Mouse (Mus musculus): ENCODE measurements around the gene Prpf3. TPM values are rescaled to one million over a fixed set of nuclear protein-coding genes. Genes with fewer than 3 reads are reported as not detected.
"Not testable (repeated sequence)": the region's sequence is repeated elsewhere in the genome, so short reads cannot be mapped to it uniquely, and the experiment has no call there.

Gene Prpf3
- polyA plus RNA-seq (2012; ENCODE audit: insufficient read depth, insufficient read length, low replicate concordance, missing spikeins) = 314 TPM in 1 of 2 replicates, not detected in the other

DNA sequence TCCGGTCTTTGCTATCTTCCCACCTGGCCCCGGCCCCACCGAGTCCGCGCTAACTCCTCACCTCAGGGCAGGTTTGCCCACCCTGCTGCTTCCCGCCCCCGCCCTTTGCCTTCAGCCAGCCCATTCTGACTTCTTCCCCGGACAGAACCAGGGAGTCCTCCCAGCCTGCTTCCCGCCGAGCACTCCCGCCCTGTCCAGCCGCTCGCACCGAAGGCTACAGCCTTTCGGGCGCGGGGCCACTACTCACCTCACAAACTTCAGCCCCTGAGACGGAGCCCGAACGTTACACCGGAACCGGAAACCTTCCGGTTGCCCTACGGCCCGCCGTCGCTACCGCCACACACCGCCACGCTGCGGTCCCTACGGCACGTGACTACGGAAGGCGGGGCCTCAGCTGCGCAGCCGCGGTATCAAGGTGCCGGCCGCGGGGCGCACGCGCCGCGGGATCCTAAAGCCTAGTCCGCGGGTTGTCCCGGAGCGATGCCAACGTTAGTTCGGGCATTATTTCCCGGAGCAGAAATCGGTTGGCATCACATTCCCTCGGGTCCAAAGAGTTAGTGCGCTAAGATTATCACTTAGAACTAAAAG is at the start of gene Prpf3:
Prpf3 (minus strand) TSS at position 384 of the 588 bp plus-strand sequence.
- Histone ChIP-seq H3K4me1 (ENCODE audit: control insufficient read depth, insufficient read depth, low read length) (no peaks in the 10 kb centered on the region), H3K27ac (ENCODE audit: insufficient read depth, low read depth, low read length) (no peak within 1 kb of the TSS), H3K4me3 (ENCODE audit: insufficient read depth, low read depth, low read length) (peak within 1 kb of the TSS; percentile 86)
- WGBS = under 1% methylated on average over 56 of the region's 56 CpGs
- TF ChIP-seq POLR2A (IDR thresholded peaks at IDR 0.05; ENCODE audit: insufficient read depth, low read depth, low read length) = peak; percentile 62
- TF ChIP-seq CTCF (IDR thresholded peaks at IDR 0.05; ENCODE audit: insufficient read depth, low read depth, low read length) = no peak

DNA sequence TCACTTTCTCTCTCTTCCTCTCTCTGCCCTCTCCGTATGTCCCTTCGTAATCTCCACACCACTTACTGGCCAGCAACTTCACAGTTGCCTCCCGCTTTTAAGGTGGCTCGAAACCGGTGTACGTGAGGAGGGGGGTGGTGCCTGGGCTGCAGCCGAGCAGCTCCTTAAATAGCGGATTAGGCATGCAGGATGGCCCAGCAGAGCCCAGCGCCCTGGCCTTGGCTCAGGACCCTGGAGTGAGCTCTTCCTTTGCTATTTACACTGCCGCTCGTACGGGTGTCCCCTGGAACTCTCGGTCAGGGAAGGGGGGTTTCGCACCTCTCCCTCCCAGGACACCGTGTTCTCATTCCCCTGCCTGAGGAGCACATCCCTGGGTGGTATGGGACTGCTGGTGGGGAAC is 48.9 kb upstream of the Prpf3 start, which contains the start of gene Car14:
Car14 (minus strand) TSS at position 124 of the 400 bp plus-strand sequence.
- WGBS = 4% methylated on average over 15 of the region's 15 CpGs
- Histone ChIP-seq H3K4me1 (ENCODE audit: control insufficient read depth, insufficient read depth, low read length) (peaks cover 11% of the 10 kb centered on the region), H3K27ac (ENCODE audit: insufficient read depth, low read depth, low read length) (no peak within 1 kb of the TSS), H3K4me3 (ENCODE audit: insufficient read depth, low read depth, low read length) (peak within 1 kb of the TSS; percentile 8; the same call in 1 of the 2 replicates)
- TF ChIP-seq POLR2A (IDR thresholded peaks at IDR 0.05; ENCODE audit: insufficient read depth, low read depth, low read length) (no peak), CTCF (IDR thresholded peaks at IDR 0.05; ENCODE audit: insufficient read depth, low read depth, low read length) (no peak)

DNA sequence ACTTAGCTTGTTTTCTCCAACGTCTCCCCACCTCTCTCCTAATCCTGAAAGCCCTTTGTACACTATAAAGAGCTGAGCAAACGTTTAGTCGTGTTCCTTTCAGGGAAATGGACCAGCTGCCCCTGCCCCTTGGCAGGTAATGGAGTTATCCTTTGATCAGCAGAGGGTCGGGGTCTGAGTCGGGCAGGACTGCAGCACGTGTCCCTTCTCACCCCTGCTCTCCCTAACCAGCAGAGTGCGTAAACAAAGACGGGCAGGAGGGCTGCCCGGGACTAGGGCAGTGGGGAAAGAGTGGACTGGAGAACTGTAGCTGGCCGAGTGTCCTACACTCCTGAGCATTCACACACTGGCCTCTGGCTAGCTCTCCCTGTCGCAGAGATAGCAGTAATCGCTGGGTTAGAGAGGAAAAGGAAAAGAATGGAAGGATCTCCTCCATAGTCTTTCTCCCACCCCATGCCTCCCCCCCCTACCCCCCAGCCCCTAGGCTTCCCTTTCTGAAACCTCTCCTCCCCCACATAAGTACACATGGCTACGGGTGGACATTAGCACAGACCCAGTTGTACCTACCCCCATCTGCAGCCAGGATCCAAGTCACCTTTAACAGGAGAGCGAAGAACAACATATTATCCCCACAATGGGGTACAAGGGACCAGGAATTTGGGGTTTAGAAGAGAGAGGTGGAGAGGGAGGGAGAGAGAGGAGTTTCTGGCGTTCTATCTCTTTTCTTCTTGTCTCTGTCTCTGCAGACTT is 48.2 kb upstream of the Prpf3 start:
- WGBS = 14% methylated on average over 15 of the region's 15 CpGs
- Histone ChIP-seq H3K4me3 (ENCODE audit: insufficient read depth, low read depth, low read length) (peak overlapping the region; percentile 3; the same call in 1 of the 2 replicates), H3K4me1 (ENCODE audit: control insufficient read depth, insufficient read depth, low read length) (peaks cover 11% of the 10 kb centered on the region), H3K27ac (ENCODE audit: insufficient read depth, low read depth, low read length) (no peak overlapping the region)
- no peak for TF ChIP-seq POLR2A (IDR thresholded peaks at IDR 0.05; ENCODE audit: insufficient read depth, low read depth, low read length)
- no peak for TF ChIP-seq CTCF (IDR thresholded peaks at IDR 0.05; ENCODE audit: insufficient read depth, low read depth, low read length)

DNA sequence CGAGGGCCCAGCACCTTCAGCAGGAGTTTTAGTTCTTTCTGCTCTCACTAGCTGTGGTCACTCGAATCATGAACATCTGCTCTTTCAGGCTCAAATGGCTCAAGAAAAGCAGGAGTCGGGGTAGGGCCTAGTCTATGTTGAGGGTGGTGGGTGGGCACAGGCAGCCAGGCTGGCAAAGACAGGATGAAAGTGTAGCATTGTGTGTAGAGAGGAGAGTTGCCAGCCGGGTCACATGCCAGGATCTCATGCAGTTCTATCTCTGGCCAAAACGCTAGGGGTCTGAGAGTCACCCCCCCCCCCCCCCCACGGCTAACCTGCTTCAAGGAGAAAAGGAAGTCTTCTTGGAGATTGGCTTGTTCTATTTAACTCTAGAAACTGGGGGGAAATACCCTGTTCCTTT is 47.0 kb upstream of the Prpf3 start:
- no peak overlapping the region for H3K27ac ChIP-seq (ENCODE audit: insufficient read depth, low read depth, low read length)
- peaks cover 11% of the 10 kb centered on the region for H3K4me1 ChIP-seq (ENCODE audit: control insufficient read depth, insufficient read depth, low read length)
- H3K4me3 ChIP-seq (ENCODE audit: insufficient read depth, low read depth, low read length) = no peak overlapping the region
- WGBS = 39% methylated on average over 6 of the region's 6 CpGs
- no peak for TF ChIP-seq CTCF (IDR thresholded peaks at IDR 0.05; ENCODE audit: insufficient read depth, low read depth, low read length)
- TF ChIP-seq POLR2A (IDR thresholded peaks at IDR 0.05; ENCODE audit: insufficient read depth, low read depth, low read length) = no peak

DNA sequence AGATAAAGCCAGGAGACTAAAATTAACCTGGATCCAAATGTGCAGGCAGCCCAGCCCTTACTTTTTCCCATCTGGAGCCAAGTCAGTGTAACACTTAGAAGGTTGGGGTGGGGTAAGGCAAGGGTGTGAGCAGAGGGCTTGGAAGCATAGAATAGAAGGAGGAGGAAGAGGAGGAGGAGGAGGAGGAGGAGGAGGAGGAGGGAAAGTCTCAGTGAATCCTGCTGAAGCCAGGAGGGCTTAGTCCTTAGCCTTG is 46.6 kb upstream of the Prpf3 start:
- TF ChIP-seq CTCF (IDR thresholded peaks at IDR 0.05; ENCODE audit: insufficient read depth, low read depth, low read length) (no peak), POLR2A (IDR thresholded peaks at IDR 0.05; ENCODE audit: insufficient read depth, low read depth, low read length) (no peak)
- H3K27ac ChIP-seq (ENCODE audit: insufficient read depth, low read depth, low read length) = no peak overlapping the region
- peaks cover 11% of the 10 kb centered on the region for H3K4me1 ChIP-seq (ENCODE audit: control insufficient read depth, insufficient read depth, low read length)
- no peak overlapping the region for H3K4me3 ChIP-seq (ENCODE audit: insufficient read depth, low read depth, low read length)

DNA sequence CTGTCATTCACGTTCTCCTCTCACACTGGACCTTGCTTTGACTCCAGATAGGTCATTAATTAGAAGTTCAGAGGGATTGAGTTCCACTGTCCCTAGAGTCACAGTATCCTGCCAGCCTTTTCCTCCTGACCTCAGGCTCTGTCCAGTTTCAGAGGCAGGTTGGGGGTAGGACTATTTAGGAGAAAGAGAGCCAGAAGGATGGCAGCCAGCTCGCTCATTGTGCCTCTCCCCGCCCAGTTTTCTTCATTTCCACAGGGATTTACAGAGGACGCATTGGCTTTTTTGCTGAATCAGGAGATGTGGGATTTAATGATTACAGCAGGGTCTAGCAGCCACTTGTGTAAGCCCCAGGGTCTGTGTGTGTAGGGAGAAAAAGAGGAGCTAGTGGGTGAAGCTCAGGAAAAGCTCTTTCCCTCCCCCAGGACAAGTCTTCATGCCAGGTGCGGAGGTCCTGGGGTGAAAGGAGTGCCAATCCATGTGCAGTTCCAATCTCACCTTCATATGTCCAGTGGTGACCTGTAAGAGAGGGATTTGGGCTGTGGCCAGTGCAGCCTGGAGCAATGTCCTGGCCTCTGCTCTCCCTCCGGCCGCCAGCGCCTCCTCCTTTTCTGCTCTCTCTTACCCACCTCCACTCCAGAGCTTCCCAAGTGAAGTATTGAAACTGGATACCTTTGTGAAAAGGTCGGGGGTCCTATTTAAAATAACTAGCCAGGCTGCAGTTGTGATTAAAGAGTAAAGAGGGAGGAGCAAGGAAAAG is 46.1 kb upstream of the Prpf3 start:
- Histone ChIP-seq H3K4me1 (ENCODE audit: control insufficient read depth, insufficient read depth, low read length) (peaks cover 11% of the 10 kb centered on the region), H3K27ac (ENCODE audit: insufficient read depth, low read depth, low read length) (no peak overlapping the region), H3K4me3 (ENCODE audit: insufficient read depth, low read depth, low read length) (no peak overlapping the region)
- TF ChIP-seq CTCF (IDR thresholded peaks at IDR 0.05; ENCODE audit: insufficient read depth, low read depth, low read length) (no peak), POLR2A (IDR thresholded peaks at IDR 0.05; ENCODE audit: insufficient read depth, low read depth, low read length) (no peak)
- WGBS = 65% methylated on average over 9 of the region's 9 CpGs

DNA sequence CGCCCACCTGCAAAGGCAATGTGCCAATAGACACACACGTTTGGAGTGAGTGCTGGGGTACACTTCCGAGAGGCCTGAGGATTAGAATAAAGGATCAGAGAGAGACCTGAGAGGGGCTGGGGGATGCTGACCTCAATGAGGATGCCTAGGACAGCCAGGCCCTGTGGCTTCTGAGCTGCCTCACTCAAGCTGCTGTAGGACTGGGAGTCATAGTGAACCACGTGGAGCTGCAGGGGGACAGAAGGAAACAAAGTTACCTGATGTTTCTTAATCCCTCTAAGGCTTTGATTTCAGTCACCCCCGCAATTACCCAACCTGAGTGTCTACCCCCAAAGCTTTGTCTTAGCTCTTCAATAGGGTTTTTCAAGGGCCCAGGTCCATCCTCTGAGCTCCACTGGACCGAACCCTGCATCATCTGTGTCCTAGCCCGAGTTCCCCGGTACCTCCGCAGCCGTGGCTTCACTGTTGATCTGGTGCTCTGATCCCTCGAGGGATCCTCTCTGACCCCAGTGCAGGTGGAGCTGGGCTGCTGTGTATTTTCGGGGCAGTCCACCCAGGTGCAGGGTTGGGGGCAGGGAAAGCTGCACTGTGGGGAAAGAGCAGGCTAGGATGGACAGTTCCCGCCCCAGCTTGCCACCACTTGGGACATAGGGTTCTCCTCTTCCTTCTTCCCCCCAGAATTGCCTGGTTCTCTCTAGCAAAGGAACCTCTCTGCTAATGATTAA is 44.3 kb upstream of the Prpf3 start:
- Histone ChIP-seq H3K27ac (ENCODE audit: insufficient read depth, low read depth, low read length) (no peak overlapping the region), H3K4me1 (ENCODE audit: control insufficient read depth, insufficient read depth, low read length) (peaks cover 12% of the 10 kb centered on the region), H3K4me3 (ENCODE audit: insufficient read depth, low read depth, low read length) (no peak overlapping the region)
- TF ChIP-seq CTCF (IDR thresholded peaks at IDR 0.05; ENCODE audit: insufficient read depth, low read depth, low read length) (no peak), POLR2A (IDR thresholded peaks at IDR 0.05; ENCODE audit: insufficient read depth, low read depth, low read length) (no peak)
- WGBS = 68% methylated on average over 13 of the region's 13 CpGs

DNA sequence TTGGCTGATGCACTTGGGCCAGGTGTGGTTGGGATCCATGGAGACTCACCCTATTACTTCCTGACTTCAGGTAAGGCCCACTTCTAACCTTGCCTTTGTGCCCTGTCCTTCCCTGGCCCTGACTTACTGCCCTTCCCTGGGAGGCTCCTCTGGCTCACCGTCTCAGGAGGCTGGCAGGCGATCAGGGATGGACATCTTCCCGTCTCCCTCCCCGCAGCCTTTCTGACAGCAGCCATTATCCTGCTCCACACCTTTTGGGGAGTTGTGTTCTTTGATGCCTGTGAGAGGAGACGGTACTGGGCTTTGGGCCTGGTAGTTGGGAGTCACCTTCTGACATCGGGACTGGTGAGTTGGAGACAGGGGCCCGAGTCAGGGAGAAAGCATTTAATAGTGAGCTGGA is 39.8 kb upstream of the Prpf3 start:
- H3K4me1 ChIP-seq (ENCODE audit: control insufficient read depth, insufficient read depth, low read length) = peaks cover 22% of the 10 kb centered on the region
- not testable (repeated sequence) for H3K27ac ChIP-seq (ENCODE audit: insufficient read depth, low read depth, low read length); H3K4me3 ChIP-seq (ENCODE audit: insufficient read depth, low read depth, low read length)
- WGBS = 85% methylated on average over 7 of the region's 7 CpGs
